18 mouse cellular contexts compared by ENCODE assay signal in genomic region chr2:53728693-53729092, GRCm38 (mm10).
"Had no signal": no experiment of that assay in that cellular context is flagged by ENCODE, and none has a peak within 500 bp of the region (broad histone marks: within the 10 kb centered on the region; RNA-seq: fewer than 3 reads in every experiment).

No protein-coding gene starts in this region.

- DNase-seq: kidney, adult 8-10 months; kidney, postnatal 25 days; liver; liver, embryonic 13.5 days; liver, postnatal 0 days; lung, postnatal 14 days; retina, postnatal 1 day; right cerebral cortex, postnatal 14 days; thymus, adult 18-20 months; thymus, postnatal 14 days had no signal

- H3K27ac ChIP-seq: limb, embryonic 12.5 days; liver, embryonic 13.5 days; lung, embryonic 15.5 days; macrophage; midbrain, embryonic 12.5 days; neural tube, embryonic 13.5 days; stomach, postnatal 0 days had no signal

- H3K4me3 ChIP-seq: limb, embryonic 12.5 days; liver, embryonic 13.5 days; lung, embryonic 15.5 days; midbrain, embryonic 12.5 days; neural tube, embryonic 13.5 days had no signal

- ATAC-seq: intestine, postnatal 0 days; liver, postnatal 0 days; midbrain, embryonic 16.5 days had no signal
